Mouse (Mus musculus): Measurements from ENCODE around the gene Mia3.
"Not testable (repeated sequence)": the region's sequence is repeated elsewhere in the genome, so short reads cannot be mapped to it uniquely, and the experiment has no call there.

The Mia3 gene

DNA sequence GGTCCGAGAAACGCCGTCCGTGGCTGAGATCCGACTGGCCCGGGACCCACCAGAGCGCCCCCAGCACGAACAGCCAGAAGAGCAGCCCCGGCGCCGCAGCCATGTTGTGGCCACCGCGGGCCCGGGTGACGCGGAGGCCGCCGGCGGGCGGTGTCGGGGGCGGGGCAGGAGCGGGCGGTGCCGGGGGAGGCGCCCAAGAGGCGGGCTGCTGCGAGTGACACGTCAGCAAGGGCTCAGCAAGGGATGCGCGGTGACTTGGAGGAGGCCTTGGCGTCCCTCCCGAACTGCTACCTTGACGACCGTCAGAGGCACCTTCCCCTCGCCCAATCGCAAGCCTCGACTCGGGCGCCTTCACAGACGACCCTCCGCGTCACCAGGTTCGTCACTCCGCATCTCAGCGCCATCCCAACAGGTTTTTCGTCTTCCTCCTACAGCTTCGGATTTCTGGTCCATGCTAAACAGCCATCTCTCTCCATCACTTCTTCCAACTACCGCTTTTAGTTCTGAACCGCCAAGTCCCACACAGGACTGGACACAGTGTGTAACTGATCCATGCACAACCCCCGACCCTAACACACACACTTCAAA, at the start of gene Mia3:
TSS of gene Mia3 (minus strand) at position 127 of the 588 bp plus-strand sequence.
- peak; percentile 97 for DNase-seq

DNA sequence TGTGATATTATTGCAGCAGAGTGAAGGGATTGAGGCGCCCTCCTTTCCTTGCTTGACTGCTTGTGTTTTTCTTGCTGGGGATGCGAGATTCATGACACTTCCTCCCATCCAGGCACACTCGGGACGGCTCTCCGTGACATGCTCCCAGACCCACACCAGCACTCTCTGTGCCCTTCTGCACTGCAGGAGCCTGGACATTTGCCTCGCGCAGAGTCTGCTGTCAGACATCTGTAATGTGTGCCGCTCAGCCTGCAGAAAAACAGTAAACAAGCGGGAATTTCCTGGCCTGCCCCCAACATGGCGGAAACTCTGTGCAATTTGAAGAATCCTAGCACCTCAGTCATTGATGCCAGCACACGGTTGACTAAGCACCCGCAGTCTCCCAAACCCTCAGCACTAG, 48.5 kb upstream of the Mia3 start, which contains the start of gene Hhipl2:
TSS of gene Hhipl2 (plus strand) at position 343 of the 400 bp plus-strand sequence.
- DNase-seq = no peak

DNA sequence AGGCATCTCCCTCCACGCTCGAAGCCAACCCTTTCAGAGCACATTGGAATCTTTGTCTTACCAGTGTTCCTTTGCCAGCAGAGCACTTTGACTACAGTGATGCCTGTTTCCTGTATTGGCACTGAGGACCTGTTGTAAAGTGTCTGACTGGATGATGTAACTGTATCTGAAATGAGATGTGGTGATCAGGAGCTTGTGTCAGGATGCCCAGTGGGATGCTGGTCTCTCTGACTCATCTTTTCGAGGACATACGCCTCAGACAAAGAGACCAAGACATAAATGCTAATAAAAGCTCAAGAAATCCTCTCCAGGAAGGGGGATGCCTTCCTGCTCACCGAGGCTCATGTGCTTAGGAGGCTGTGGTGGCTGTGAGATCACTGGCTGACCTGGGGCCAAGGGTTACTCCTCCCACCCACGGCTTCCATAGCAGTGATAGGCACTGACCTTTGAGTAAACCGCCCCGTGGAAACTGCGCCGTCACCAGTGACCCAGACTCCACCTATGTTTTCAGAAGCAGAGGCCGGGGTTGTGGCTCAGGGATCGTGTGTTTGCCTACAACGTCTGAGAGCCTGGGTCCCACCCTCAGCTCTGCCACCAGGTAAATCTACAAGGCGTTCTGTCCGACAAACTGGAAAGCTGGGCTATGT, 44.9 kb upstream of the Mia3 start:
- no peak for DNase-seq

DNA sequence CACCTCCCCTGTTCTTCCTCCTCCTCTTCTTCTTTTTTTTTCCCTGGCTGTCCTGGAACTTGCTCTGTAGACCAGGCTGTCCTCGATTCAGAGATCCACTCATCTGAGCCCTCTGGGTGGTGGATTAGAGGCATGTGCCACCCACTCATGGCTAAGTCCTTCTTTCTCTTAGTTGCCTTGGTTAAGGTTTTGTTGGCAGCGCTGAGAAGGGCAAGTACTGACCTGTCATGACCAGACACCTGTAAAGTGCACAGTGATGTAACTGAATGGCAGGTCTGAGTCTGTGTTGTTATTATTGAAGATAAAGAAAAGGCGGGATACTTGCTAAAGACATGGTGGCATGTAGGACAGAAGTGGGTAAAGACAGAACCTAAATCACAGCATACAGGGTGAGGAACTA, 34.0 kb upstream of the Mia3 start:
- DNase-seq = no peak

DNA sequence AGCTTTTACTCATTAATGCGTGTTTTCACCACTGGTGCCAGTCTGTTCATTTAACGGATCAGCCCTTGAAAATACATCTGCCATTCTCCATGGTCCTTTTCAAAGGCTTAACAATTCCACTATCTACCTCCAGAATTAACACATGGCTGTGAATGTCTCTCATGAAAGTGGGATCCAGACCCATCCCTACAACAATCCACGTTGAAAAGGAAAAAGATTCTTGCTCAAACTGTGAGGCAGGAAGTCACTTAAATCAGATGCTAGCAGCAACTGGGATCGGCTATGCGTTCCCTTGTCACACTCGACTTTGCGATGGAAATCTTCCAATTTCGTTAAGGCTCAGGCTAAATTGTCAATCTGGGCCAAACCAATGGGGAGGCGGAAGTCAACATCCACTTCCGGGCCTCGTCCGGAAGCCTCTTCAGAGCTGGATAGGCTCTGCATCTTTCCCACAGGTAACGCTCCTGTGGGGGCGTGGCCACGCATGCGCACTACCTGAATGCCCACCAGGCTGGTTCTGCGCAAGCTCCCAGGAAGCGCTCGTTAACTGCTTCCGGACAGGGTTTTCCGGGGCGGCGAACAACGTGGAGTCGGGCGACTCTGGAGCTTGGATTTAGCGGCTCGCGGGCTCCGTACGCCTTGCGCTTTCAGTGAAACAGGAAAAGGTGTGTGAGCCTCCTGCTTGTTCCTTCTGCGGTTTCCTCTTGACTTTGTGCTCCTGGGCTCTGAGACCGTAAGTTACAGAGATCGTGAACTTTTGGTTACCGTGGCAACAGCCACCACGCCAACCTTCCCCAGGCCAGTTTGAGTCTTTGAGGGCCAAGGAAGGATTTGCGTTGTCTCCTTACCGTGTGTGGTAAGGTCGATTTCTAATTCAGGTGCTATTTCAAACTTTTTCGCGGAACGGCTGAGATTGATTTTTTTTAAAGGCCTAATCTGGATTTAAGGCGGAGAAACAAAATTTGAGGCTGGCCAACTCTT, 19.4 kb upstream of the Mia3 start, which contains the start of gene Taf1a:
TSS of gene Taf1a (plus strand) at position 556 of the 981 bp plus-strand sequence.
- DNase-seq = peak; percentile 95

DNA sequence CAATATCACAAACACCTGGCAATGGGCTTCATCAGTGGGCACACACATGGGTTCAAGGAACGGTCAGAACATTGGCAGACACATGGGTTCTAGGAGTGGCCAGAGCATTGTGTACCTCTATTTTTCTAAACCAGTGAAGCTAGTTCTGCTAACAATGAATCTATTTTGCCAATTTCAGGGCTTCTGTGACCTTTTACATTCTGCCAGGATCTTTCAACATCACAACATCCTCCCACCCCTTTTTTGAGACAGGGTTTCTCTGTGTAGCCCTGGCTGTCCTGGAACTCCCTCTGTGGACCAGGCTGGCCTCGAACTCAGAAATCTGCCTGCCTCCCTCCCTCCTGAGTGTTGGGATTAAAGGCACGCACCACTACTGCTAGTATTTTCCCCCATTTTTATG, 18.1 kb upstream of the Mia3 start:
- DNase-seq = not testable (repeated sequence)

DNA sequence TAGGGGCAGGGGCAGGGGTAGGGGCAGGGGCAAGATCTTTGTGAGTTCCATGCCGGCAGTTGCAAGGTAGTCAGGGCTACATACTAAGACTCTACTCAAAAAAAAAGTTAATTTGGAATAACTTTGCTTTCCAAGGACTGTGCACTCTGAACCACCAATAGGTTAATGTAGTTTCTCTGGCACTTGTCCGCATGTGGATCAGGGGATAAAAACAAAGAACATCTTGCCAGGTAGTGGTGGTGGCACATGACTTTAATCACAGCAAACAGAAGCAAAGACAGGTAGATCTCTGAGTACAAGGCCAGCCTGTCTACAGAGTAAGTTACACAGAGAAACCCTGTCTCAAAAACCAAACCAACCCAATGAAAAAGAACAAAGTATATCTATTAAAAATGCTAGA, 13.3 kb upstream of the Mia3 start:
- no peak for DNase-seq

DNA sequence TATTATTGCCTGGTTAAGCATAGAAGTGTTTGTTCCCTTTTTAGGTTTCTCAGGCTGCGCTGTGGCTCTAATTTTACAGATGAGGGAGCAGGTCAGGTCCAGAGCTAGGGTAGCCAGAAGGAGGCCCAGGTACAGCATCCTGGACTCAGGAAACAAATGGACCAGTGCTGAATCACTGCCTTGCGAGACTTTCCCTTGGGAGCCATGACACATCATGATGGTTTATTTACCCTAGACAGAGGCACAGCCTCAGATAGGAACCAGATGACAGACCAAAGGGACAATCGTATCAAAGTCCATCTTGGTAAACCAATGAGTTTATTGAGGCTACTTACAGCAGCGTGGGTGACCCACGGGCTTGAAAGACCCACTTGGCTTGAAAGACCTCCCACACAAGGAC, 12.5 kb upstream of the Mia3 start:
- no peak for DNase-seq

DNA sequence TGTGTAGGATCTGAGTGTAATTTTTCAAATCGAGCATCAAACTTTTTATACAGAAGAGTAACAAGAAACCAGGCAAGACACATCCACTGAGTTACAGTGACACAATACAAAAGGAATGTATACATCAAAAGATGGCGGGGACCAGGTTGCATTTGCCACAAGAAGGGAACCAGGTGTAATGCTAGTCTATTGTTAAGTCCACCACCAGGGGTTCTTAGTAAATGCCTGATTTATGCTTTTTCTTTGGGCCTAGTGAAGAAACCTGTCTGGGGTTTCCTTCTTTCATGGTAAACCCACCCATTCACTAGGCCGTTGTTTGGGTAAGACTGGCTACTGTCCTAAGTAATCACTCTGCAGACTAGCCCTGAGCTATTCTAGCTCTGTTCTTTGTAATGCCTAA, 10.0 kb upstream of the Mia3 start:
- DNase-seq = not testable (repeated sequence)

DNA sequence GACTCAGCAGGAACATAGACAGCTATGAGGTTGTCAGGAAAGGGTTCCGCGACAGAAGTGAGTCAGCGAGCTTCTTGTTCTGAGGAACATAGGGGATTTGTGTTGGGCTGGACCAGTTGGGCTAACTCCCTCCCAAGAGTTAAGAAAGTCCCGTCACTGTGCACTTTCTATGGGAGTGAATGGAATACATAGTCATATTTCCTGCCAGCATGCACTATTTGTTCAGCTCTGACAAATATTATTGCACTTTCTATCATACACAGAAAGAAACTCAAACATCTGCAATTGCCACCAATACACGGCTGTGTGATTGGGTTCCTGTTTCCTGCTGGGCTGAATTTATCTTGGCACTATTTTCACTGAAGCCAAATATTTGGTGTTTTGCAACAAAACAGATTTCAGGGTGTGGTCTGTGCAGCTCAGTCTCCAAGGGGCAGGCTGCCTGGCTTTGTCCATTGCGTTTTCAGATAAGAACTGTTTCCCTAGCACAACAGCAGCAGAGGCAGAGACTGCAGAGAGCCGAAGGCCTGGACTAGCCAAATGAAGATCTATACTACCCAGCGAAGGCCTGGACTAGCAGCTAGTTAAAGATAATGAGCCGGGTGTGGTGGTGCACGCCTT, 9.1 kb upstream of the Mia3 start:
- DNase-seq = no peak

DNA sequence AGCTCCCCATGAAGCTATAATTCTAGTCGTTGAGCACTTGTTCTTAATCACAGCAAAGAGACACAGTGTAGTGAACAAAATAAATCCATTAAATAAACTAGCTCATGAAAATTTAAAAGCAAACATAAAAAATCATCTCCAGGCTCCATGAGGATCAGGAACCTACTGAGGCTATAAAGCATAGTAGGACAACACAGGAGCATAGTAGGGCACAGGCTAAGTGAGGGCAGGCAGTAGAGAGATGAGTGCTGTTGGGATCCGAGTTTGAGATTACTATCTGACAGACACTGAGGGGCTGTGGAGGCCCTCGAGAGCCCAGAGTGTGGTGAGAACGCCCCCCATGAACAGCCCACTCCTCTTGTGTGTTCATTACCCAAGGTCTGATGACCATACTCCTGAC, 7.7 kb upstream of the Mia3 start:
- no peak for DNase-seq

DNA sequence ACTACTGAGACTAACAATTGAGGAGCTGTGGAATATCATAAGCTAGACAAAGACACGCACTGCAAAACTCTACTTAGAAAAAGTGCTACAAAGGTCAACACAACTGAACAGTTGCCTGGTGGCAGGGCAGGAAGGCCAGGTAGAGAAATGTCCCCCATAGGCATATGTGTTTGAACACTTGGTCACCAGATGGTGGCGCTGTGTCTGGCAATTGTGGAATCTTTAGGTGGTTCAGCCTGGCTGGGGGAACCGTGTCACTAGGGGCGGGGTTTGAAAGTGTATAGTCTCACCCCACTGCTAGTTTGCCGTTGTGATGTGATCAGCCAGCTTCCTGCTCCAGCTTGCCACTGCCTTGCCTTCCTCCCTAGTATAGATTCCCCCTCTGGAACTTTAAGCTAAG, 5.4 kb upstream of the Mia3 start:
- DNase-seq = no peak

DNA sequence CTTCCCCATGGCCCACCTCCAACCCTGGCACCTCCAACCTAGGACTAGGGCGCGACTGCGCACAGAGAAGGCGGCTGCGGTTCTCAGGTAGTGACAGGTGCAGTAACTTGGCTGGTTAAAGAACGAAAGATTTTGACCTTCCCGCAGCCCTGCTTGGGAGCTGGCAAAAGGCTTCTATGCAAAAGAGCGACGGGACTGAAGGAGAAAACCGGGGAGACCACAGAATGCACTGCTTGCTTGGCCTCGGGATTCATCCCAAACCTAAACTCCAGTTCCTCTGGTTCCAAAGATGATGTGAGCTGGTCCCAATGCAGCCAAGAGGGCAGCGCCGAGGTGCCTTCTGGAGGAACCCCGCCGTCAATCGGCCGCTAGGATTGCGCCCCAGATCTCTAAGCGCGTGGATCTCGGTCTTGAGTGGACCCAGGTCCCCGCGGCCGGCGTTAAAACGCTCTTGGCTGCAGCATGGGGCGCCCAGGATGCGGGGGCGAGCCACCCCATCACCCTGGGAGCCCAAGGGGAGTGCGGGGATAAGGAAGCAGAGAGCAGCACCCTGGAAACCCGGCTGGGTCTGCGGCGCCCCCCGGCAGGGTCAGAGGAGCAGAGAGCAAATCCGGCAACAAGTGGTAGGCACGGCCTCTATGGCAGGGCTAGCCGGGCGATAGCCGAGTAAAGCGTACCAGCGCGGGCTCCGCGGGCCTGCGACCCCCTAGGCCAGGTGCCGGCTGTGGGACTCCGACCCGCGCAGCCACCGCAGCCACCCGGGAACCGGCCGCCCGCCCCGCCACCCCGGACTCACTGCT, 552 bp downstream of the Mia3 start:
- DNase-seq = peak; percentile 36

DNA sequence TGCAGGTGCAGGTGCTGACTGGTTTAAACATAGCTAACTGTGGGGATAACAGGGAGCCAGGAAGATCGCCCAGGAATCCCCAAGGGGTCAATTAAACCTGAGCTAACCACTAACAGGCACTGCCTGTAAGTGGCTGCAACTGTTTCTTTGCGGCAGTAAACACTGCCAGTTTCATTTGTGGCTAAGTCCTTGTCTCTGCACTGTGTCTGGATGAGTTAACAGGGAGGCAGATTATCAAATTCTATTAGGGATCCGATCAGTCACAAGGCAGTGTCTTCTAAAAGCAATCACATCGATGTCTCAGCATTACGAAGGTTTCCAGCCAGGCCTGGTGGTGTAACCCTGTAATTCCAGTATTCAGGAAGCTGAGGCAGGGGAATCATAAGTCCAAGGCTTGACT, 3.0 kb downstream of the Mia3 start:
- DNase-seq = no peak

DNA sequence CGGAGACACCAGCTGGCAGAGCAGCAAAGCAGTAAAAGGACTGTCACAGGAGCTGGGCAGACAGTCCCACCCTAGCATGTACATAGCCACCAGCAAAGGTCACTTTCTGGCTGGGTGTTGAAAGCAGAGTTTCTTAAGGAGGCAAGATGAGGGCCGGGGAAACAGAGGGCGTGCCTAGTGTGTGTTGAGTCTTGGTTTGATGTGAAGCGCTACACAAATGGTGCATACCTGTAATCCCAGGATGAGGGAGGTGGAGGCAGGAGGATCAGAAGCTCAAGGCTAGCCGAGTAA, 5.8 kb downstream of the Mia3 start:
- no peak for DNase-seq

DNA sequence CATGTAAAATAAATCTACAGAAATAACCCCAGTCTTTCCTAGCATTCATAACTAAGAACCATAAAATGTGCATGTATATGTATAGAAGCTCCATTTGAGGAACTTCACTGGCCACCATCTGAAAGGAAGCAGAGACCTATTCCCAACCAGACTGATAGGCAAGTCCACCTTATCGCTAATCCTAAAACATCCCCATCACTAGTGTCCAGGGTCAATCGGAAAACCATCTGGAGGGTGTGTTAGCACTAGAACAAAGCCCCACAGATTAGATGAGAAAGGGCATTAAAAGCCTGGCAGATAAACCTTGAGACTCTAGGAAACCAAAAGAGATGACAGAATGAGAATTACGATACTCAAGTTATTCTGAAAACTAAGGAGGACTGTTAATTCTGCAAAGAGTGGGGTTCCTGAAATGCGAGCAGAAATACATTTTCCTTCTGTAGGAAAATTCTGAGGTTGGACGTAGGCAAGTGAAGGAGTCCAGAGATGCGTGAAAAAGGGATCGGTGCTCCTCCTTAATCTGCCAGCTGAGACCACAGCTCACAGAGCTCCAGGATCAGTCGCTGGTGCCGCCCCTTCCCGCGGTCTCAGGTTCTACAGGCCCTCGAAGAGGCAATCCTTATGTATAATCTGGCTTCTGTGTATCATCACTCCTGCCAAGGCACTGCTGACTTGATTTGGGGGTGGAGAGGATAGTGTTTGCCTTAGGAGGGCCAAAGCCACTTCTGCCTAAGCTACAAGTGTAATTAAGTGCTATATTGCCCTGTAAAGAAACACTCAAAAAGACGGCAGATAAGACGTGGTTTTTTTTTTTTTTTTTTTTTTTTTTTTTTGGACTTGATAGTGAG, 6.4 kb downstream of the Mia3 start:
- no peak for DNase-seq

DNA sequence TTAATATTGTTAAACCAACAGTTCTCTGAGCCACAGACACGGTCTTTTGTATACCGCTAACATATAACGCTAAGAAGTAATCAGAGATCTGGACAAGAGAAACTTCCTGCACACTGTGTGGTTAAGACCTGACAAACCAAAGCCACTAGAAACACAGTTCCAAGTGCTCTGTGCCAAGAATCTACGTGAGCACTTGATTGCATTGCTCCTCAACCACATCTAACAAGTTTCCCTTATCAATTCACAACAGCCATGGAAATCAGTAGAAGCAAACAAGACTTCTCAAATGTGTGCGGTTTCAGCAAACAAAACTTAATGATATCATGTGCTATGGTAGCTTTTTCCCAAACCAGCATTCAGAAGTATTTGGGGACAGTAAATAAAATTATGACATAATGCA, 7.1 kb downstream of the Mia3 start:
- DNase-seq = no peak

DNA sequence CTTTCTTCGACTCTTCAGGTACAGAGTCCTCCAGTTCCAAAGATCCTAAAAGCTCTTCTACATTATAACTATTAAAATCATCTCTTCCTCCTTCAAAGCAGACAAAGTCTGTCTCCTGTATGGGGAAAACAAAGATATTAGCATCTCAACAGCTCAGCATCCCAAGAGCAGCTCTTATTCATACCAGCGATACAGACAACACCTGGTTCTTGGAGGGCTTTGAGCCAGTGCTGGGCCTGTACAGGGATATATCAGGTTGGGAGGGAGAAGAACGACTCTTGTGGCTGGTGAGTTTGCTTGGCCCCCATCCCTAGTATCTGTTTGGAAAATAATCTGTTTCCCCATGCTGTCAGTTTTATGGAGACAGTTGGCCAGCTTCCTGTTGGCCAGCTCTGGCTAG, 10.5 kb downstream of the Mia3 start:
- DNase-seq = no peak

DNA sequence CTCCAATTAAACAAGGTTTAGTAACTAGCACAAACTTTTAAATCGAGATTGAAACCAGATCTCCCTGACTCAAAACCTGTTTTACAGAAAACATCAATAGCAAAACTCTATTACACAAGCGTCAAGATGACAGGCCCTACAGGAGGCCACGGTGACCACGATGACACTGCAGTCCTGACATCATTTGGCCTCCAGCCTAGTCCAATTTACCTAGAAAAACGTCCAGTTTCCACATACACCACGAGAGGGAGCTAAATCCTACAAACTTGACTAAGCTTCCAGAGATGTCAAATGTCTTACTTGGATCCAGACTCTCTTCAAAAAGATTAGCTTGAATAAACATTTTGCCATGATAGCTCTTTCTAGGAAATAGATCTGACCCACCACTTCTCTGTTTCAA, 19.5 kb downstream of the Mia3 start:
- peak; percentile 45 for DNase-seq

DNA sequence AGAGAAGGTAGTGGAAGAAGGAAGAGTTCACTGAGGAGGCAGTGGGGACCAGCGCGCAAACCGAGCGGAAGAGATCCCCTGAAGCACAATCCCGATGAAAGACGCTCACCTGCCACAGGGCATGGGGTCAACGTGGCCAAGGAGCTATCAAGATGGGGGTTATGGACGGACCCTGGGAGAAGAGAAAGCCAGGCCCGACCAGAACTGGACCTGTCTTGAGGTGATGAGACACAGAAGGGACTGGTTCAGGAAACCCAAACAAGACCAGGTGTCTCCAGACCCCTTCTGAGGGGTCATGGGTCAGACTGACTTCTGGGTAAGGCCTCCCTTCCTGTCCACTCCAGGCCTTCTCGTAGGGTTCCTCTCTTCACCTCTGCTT, 23.5 kb downstream of the Mia3 start:
- DNase-seq = no peak
